Mouse (Mus musculus) bone marrow macrophage, adult 2 months (primary cell): ENCODE results near the gene Tmem177.

Experiments
- CTCF ChIP-seq: IDR thresholded peaks from 2 replicates; pipeline ENCODE4 v1.5.1; 2012; ENCODE audit warnings: low read depth, mild to moderate bottlenecking, low read length, moderate library complexity
- POLR2A ChIP-seq: IDR thresholded peaks from 2 replicates; pipeline ENCODE4 v1.6.1; 2012; ENCODE audit warnings: mild to moderate bottlenecking, low read depth, low read length, borderline replicate concordance

GRCm38 (mm10) chr1:119893600-119893999, 19.4 kb downstream of the Tmem177 start:
- TF ChIP-seq CTCF (no peak), POLR2A (no peak)
